Mouse (Mus musculus): ENCODE measurements at regions not wholly inside any gene's neighbourhood (a gene's known extent, or its start where the extent isn't known, plus 50 kb on each side); places are given as distances from the start of the nearest gene placed in this dataset.

- ATAC-seq (replicated peaks; ENCODE audit: poor library complexity): no peak
Observed at GRCm38 (mm10) chr10:8023741-8024140, 67.7 kb upstream of the Tab2 start.

- no peak for ATAC-seq (replicated peaks; ENCODE audit: poor library complexity)
Observed at GRCm38 (mm10) chr10:8021971-8022370, 65.9 kb upstream of the Tab2 start.

GRCm38 (mm10) chr10:8020916-8021705 is 65.1 kb upstream of the Tab2 start:
- ATAC-seq (replicated peaks; ENCODE audit: poor library complexity): peak; percentile 50

GRCm38 (mm10) chr10:8020113-8020512 is 64.1 kb upstream of the Tab2 start:
- peak; percentile 83 for ATAC-seq (replicated peaks; ENCODE audit: poor library complexity)

DNA sequence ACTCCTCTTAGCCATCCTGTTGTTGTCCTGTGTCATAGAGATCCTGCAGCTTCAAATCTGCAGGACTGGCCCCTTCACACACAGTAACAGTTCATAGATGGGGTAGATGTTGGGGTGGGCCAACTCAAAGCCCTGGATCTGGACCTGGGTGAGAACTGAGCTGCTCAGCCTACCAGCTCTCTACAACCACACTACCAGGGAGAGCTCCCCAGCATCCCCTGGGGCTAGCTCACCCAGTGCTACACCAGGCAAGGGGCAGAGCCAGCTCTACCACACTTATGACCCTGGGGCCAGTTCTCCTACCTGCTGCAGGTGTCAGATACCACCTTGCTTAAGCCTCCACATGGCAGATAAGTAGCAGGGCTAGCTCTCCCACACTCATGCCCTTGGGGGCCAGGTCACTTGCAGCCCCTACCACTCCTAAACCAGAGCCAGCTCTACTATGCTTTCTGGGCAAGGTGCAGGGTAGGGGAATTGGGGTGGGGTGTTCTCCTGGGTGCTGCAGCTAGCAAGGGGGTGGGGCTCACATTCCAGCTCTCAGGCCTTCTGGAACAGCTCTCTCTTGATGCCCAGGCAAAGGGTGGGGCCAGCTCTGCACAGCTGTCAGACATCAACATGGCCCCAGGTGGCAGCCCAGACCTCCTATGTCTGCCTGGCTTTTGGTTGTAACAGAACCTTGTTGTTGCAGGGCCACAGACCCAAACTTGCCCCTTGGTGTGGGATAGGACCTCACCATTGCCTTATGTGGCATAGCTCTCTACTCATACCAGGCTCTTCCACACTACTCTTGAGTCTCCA is 62.4 kb upstream of the Tab2 start:
- ATAC-seq (replicated peaks; ENCODE audit: poor library complexity): no peak

GRCm38 (mm10) chr10:8016741-8017140 is 60.7 kb upstream of the Tab2 start:
- ATAC-seq (replicated peaks; ENCODE audit: poor library complexity): no peak

DNA sequence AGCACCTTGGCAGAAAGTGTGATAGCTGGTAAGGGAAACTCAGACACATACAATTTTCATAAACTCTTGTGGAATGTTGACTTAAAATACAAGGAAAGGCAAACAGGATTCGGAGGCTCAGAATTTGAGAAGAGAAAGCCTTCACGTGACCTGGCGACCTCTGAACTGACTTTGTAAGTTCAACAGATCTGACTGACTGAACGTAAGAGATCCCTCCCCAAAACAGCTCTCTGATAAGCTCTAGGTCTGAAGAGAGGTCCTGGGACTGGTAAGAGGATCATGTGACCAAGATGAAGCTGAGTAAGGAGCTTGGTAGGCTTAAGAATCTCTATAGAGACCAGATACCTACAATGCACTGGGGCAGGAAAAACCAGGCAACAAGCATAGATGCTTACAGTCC is 55.7 kb upstream of the Tab2 start:
- ATAC-seq (replicated peaks; ENCODE audit: poor library complexity): no peak

GRCm38 (mm10) chr10:8011138-8011537 is 55.1 kb upstream of the Tab2 start:
- no peak for ATAC-seq (replicated peaks; ENCODE audit: poor library complexity)

DNA sequence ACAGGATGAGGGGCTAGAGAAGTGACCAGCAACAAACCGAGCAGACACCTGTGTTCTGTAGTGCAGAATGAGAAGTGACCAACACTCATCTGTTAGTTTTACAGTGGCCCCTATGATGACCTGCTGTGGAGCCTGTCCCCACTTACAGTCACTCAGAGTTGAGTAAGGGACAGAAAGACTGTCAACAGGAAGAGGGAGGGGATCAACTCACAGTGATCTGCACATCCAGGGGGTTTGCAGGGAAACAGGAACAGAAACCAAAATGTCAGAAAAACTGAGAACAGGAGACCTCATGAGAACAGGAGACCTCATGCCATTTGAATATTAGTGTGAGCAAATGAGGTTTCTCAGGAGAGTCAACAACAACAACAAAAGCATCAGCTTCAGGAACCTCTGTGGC is 53.8 kb upstream of the Tab2 start:
- peak; percentile 58 for ATAC-seq (replicated peaks; ENCODE audit: poor library complexity)

DNA sequence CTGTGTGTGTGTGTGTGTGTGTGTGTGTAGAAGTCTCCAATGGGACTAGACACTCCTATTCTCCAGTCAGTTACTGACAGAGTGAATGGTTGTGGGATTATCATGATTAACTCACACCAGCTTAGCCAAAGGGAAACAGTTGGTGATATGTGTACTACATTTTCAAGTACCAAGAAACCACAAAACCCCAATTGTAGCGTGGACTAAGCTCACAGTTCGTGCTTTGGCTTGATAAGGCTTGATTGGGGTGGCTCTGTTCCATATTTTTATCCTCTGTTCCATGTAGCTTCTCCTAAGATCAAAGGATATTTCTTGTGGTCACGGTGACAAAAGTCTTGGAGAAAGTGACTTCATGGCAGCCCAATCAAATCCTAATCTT is 51.9 kb upstream of the Tab2 start:
- peak; percentile 53 for ATAC-seq (replicated peaks; ENCODE audit: poor library complexity)

GRCm38 (mm10) chr10:8007286-8007989 is 51.4 kb upstream of the Tab2 start:
- peak; percentile 57 for ATAC-seq (replicated peaks; ENCODE audit: poor library complexity)

All from megakaryocyte progenitor cell, adult 5-6 weeks (primary cell).